Mouse (Mus musculus) midbrain, postnatal 0 days (tissue): Measurements from ENCODE around the gene Tbc1d22b. TPM values are rescaled to one million over a fixed set of nuclear protein-coding genes. Genes with fewer than 3 reads are reported as not detected.
"Not testable (repeated sequence)": the region's sequence is repeated elsewhere in the genome, so short reads cannot be mapped to it uniquely, and the experiment has no call there.

ENCODE experiments used
- ATAC-seq: fragments of 200-750 bp; cut with Nextera tagmentation; 2 replicates; pipeline ENCODE4 v1.8.0; 2017; ENCODE audit warnings: moderate number of reproducible peaks, mild to moderate bottlenecking, moderate TSS enrichment, moderate library complexity; ENCODE audit not compliant: low FRiP score
- DNase-seq: peaks from one replicate; pipeline ENCODE4 v3.0.0-alpha.2; 2015; ENCODE audit warnings: low spot score
- H3K27ac ChIP-seq: fragments of 300-500 bp; sonication (generic); 2 replicates; pipeline ENCODE4 v1.5.1; 2014; ENCODE audit warnings: low read depth, mild to moderate bottlenecking, low read length, mixed read lengths
- H3K27me3 ChIP-seq: fragments of 300-500 bp; sonication (generic); 2 replicates; pipeline ENCODE4 v1.6.1; 2014; ENCODE audit warnings: low read length, control low read depth, mixed read lengths; ENCODE audit not compliant: insufficient read depth
- H3K36me3 ChIP-seq: fragments of 300-500 bp; sonication (generic); 2 replicates; pipeline ENCODE4 v1.6.1; 2014; ENCODE audit warnings: low read length, control low read depth, mixed read lengths; ENCODE audit not compliant: insufficient read depth
- H3K4me1 ChIP-seq: fragments of 300-500 bp; sonication (generic); 2 replicates; pipeline ENCODE4 v1.6.1; 2014; ENCODE audit warnings: mild to moderate bottlenecking, control low read depth, antibody characterized with exemption, low read length, mixed read lengths; ENCODE audit not compliant: insufficient read depth
- H3K4me2 ChIP-seq: fragments of 300-500 bp; sonication (generic); 2 replicates; pipeline ENCODE4 v1.6.1; 2014; ENCODE audit warnings: low read depth, mild to moderate bottlenecking, low read length, mixed read lengths; ENCODE audit not compliant: poor library complexity, severe bottlenecking
- H3K4me3 ChIP-seq: fragments of 300-500 bp; sonication (generic); 2 replicates; pipeline ENCODE4 v1.5.1; 2014; ENCODE audit warnings: low read depth, mild to moderate bottlenecking, low read length, moderate library complexity
- H3K9ac ChIP-seq: fragments of 300-500 bp; sonication (generic); replicated peaks from 2 replicates; pipeline ENCODE4 v1.6.1; 2014; ENCODE audit warnings: mild to moderate bottlenecking, low read length, moderate library complexity, mixed read lengths; ENCODE audit not compliant: poor library complexity, severe bottlenecking
- H3K9me3 ChIP-seq: fragments of 300-500 bp; sonication (generic); 2 replicates; pipeline ENCODE4 v1.6.1; 2016; ENCODE audit warnings: low read length, control low read depth
- CTCF ChIP-seq: IDR thresholded peaks from 2 replicates; pipeline ENCODE4 v1.5.1; 2016; ENCODE audit warnings: antibody characterized with exemption, mild to moderate bottlenecking
- WGBS: fragments of 180-500 bp; shearing (Covaris S2); extraction: QIAGEN DNeasy Blood & Tissue Kit; methylation state at CpG from one replicate; pipeline ENCODE4 v1.1.7; 2014; 5-methylcytosine and 5-hydroxymethylcytosine counted together
- polyA plus RNA-seq: library from polyadenylated mRNA; unstranded; fragments of >200 nt; fragmentation: Nextera tagmentation; extraction: Ambion mirVana; gene quantifications from 2 replicates; pipeline ENCODE4 v1.2.1, GENCODE M21; 2015
- total RNA-seq: library from RNA; depleted of rRNA; stranded (reverse); fragments of >200 nt; gene quantifications from 2 replicates; pipeline ENCODE4 v1.2.3, GENCODE M21; 2014

Tbc1d22b gene
- total and polyA plus RNA-seq, 2 experiments from 2014 or later = 30.7 to 52.0 TPM

DNA sequence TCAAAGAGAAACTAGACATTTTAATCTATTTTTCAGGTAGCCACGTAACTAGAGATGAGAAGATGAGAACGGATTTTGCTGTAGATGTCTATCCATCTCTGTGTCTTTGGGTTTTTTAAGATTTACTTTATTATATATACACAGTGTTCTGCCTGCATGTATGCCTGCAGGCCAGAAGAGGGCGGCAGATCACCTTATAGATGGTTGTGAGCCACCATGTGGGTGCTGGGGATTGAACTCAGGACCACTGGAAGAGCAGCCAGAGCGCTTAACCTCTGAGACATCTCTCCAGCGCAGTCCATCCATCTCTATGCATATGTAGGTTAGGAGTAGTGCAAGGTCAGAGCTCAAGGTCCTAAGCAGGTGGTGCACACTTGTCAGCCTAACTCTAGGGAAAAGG is 45.9 kb upstream of the Tbc1d22b start:
- no peak overlapping the region for H3K4me3 ChIP-seq
- H3K4me2 ChIP-seq = no peak overlapping the region
- H3K27me3 ChIP-seq = no peaks in the 10 kb centered on the region
- DNase-seq = no peak
- H3K9me3 ChIP-seq = no peaks in the 10 kb centered on the region
- ATAC-seq = no peak
- no peak overlapping the region for H3K9ac ChIP-seq
- peak; percentile 46 for TF ChIP-seq CTCF
- 80% methylated on average over 5 of the region's 5 CpGs for WGBS
- no peaks in the 10 kb centered on the region for H3K36me3 ChIP-seq
- H3K27ac ChIP-seq = no peak overlapping the region
- no peaks in the 10 kb centered on the region for H3K4me1 ChIP-seq

DNA sequence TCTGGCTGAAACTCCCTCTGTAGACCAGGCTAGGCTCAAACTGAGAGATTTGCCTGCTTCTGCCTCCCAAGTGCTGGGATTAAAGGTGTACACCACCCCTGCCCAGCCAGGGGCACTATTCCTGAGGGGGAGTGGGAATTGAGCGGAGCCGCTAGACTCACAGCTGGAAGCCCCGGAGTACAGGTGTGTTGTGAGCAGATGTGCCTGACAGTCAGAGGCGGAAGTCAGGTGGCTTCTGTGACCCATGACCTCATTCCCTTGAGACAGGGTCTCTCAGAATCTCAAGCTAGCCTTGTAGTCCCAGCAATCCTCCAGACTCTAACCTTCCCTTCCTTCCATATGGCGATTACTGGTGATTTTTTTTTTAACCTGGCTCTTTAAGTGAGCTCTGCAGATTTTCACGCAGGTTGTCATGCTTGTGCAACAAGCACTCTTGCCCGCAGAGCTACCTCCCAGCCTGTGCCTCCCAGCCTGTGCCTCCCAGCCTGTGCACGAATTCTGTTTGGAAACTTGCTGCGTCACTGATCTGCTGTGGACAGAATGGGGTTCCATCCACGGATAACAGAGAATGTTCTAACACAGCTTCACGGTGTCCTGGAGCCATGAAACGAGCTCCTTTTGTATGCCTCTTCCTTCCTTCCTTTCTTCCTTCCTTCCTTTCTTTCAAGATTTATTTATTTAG is 40.5 kb upstream of the Tbc1d22b start:
- no peak for ATAC-seq
- TF ChIP-seq CTCF = no peak

DNA sequence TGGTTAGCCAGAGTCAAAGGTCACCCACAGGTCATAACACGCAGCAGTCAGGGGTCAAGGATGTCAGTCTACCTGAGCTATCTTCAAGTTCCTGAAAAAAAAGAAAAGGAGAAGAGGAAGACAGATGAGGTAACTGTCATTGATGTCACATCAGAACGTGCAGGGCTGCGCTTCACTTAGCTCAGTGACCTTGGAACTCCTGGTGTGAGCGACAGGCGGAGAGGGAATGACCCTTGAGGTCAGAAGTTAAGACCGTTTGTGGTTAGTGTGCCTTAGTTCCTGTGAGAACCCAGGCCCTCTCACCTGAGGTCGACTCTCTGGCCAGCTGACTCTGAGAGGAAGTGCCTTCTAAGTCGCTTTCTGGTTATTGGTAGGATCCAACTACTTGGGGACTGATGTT is 38.9 kb upstream of the Tbc1d22b start:
- TF ChIP-seq CTCF = no peak
- Histone ChIP-seq H3K4me1 (no peaks in the 10 kb centered on the region), H3K9me3 (no peaks in the 10 kb centered on the region), H3K4me2 (no peak overlapping the region), H3K27me3 (no peaks in the 10 kb centered on the region), H3K27ac (no peak overlapping the region), H3K9ac (no peak overlapping the region), H3K36me3 (no peaks in the 10 kb centered on the region), H3K4me3 (no peak overlapping the region)
- DNase-seq (no peak), ATAC-seq (no peak)
- 72% methylated on average over 8 of the region's 8 CpGs for WGBS

More for the DNA sequence above, 40.5 kb upstream of the Tbc1d22b start:
- Histone ChIP-seq H3K9me3 (no peaks in the 10 kb centered on the region), H3K4me3 (no peak overlapping the region), H3K4me2 (no peak overlapping the region), H3K9ac (no peak overlapping the region), H3K27ac (no peak overlapping the region), H3K4me1 (no peaks in the 10 kb centered on the region), H3K27me3 (no peaks in the 10 kb centered on the region), H3K36me3 (no peaks in the 10 kb centered on the region)
- no peak for DNase-seq
- WGBS = 75% methylated on average over 12 of the region's 12 CpGs

DNA sequence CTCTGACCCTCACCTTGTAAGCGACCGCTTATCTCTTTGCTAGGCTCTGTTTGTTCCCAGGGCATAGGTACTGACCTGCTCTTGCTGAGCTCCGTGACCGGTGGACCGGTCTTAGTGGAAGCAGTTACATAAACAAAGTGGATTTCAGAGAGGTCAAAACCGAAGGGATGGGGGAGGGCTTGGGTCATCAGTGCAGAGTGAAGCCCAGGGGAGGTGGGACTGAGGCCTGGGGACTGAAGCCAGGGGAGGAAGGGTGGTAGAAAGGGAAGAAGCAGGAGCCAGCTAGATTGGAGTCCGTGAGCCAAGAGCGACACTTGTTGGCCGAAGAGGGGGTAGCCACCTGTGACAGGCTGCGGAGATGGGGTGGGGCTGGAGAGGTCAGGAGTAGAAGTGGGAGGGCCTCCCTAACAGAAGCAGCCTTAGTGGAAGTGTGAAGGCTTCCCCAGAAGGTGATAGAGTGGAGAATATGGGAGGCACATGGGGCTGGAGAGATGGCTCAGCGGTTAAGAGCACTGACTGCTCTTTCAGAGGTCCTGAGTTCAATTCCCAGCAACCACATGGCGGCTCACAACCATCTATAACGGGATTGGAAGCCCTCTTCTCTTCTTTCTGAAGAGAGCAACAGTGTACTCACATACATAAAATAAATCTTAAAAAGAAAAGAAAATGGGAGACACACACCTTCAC is 36.4 kb upstream of the Tbc1d22b start:
- DNase-seq = peak; percentile 64
- ATAC-seq = 0 out of 2 replicates have a peak, but pooled peaks have one; percentile 5
- Histone ChIP-seq H3K4me2 (no peak overlapping the region), H3K27ac (no peak overlapping the region), H3K9me3 (no peaks in the 10 kb centered on the region), H3K36me3 (no peaks in the 10 kb centered on the region), H3K4me3 (no peak overlapping the region), H3K27me3 (no peaks in the 10 kb centered on the region), H3K9ac (no peak overlapping the region), H3K4me1 (no peaks in the 10 kb centered on the region)
- TF ChIP-seq CTCF = peak; percentile 76
- WGBS = 43% methylated on average over 13 of the region's 13 CpGs

DNA sequence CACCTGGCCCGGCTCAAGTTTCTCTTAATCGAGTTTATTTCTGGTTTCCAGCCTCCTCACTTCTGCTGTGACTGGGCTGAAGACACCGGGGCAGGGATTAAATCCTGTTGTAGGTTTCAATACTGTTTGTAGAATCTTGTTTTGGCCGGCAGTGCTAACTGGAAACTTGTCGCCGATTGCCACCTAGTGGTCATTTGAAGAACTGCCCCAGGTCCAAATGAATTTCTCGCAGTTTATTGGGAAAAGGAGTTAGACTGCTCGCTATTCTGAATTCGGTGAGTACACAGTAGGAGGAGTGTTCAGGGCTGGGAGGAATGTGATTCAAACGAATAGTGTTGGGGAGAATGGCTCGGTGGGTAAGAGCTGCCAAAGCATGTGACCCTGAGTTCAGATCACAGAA is 35.1 kb upstream of the Tbc1d22b start:
- Histone ChIP-seq H3K9me3 (no peaks in the 10 kb centered on the region), H3K4me2 (no peak overlapping the region), H3K4me1 (no peaks in the 10 kb centered on the region), H3K4me3 (no peak overlapping the region), H3K9ac (no peak overlapping the region), H3K27me3 (no peaks in the 10 kb centered on the region), H3K27ac (0 out of 2 replicates have a peak overlapping the region, but pooled peaks have one; percentile 32), H3K36me3 (no peaks in the 10 kb centered on the region)
- TF ChIP-seq CTCF = peak; percentile 98
- 3% methylated on average over 11 of the region's 11 CpGs for WGBS
- peak; percentile 34; the same call in 1 of the 2 replicates for ATAC-seq
- DNase-seq = peak; percentile 86

DNA sequence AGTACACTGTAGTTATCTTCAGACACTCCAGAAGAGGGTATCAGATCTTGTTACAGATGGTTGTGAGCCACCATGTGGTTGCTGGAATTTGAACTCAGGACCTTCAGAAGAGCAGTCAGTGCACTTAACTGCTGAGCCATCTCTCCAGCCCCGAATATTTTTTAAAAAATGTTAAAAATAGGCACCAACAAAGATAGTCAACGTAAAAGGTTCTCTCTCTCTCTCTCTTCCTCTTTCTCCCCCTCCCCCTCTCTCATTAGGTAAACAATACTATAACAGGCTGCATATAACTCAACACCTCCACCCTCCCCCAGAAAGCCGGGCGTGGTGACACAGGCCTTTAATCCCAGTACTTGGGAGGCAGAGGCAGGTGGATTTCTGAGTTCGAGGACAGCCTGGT is 30.9 kb upstream of the Tbc1d22b start:
- not testable (repeated sequence) for H3K4me2 ChIP-seq, H3K4me3 ChIP-seq, H3K4me1 ChIP-seq, H3K36me3 ChIP-seq, H3K27ac ChIP-seq, ATAC-seq, DNase-seq, H3K9me3 ChIP-seq, H3K27me3 ChIP-seq, H3K9ac ChIP-seq
- 93% methylated on average over 5 of the region's 5 CpGs for WGBS
